Mouse (Mus musculus): ENCODE results near the gene Hist1h1d. TPM values are rescaled to one million over a fixed set of nuclear protein-coding genes. Genes with fewer than 3 reads are reported as not detected.
A peak's percentile ranks its signal among the peaks of the same experiment; 100 is the strongest.
"Not testable (repeated sequence)": the region's sequence is repeated elsewhere in the genome, so short reads cannot be mapped to it uniquely, and the experiment has no call there.

Hist1h1d gene
- polyA plus RNA-seq, 1 experiment from 2014 or later: 0.22 TPM

- Histone ChIP-seq H3K36me3 (ENCODE audit: insufficient read depth, low read length) (no peaks in the 10 kb centered on the region), H3K9me3 (replicated peaks; ENCODE audit: low read length) (no peaks in the 10 kb centered on the region), H3K4me1 (replicated peaks; ENCODE audit: insufficient read depth, low read length) (peaks cover 9% of the 10 kb centered on the region), H3K4me2 (ENCODE audit: low read length) (peak overlapping the region; percentile 70; the same call in 1 of the 2 replicates), H3K4me3 (replicated peaks; ENCODE audit: low read depth, low read length) (no peak overlapping the region), H3K27ac (peak overlapping the region; percentile 6; the same call in 1 of the 2 replicates), H3K9ac (ENCODE audit: low read depth, low read length) (no peak overlapping the region), H3K27me3 (ENCODE audit: insufficient read depth, low read length) (no peaks in the 10 kb centered on the region)
- 44% methylated on average over 5 of the region's 5 CpGs for WGBS
- no peak for TF ChIP-seq CTCF (IDR thresholded peaks at IDR 0.05; ENCODE audit: low read depth)
- ATAC-seq (replicated peaks; ENCODE audit: low FRiP score, low read depth) (no peak; the same call in 1 of the 2 replicates), DNase-seq (ENCODE audit: low spot score) (peak; percentile 77)
Observed at GRCm38 (mm10) chr13:23529005-23529404, 24.1 kb upstream of the Hist1h1d start.

- Histone ChIP-seq H3K9me3 (replicated peaks; ENCODE audit: low read length) (no peaks in the 10 kb centered on the region), H3K27me3 (ENCODE audit: insufficient read depth, low read length) (no peaks in the 10 kb centered on the region), H3K4me2 (ENCODE audit: low read length) (peak overlapping the region; percentile 70), H3K36me3 (ENCODE audit: insufficient read depth, low read length) (no peaks in the 10 kb centered on the region), H3K27ac (peak overlapping the region; percentile 97; the same call in 1 of the 2 replicates), H3K4me1 (replicated peaks; ENCODE audit: insufficient read depth, low read length) (peaks cover 9% of the 10 kb centered on the region), H3K9ac (ENCODE audit: low read depth, low read length) (no peak overlapping the region), H3K4me3 (replicated peaks; ENCODE audit: low read depth, low read length) (peak overlapping the region; percentile 49)
- no peak for TF ChIP-seq CTCF (IDR thresholded peaks at IDR 0.05; ENCODE audit: low read depth)
- ATAC-seq (replicated peaks; ENCODE audit: low FRiP score, low read depth) (no peak), DNase-seq (ENCODE audit: low spot score) (peak; percentile 37)
- WGBS: 12% methylated on average over 2 of the region's 2 CpGs
Observed at GRCm38 (mm10) chr13:23529480-23530165, 23.4 kb upstream of the Hist1h1d start.

DNA sequence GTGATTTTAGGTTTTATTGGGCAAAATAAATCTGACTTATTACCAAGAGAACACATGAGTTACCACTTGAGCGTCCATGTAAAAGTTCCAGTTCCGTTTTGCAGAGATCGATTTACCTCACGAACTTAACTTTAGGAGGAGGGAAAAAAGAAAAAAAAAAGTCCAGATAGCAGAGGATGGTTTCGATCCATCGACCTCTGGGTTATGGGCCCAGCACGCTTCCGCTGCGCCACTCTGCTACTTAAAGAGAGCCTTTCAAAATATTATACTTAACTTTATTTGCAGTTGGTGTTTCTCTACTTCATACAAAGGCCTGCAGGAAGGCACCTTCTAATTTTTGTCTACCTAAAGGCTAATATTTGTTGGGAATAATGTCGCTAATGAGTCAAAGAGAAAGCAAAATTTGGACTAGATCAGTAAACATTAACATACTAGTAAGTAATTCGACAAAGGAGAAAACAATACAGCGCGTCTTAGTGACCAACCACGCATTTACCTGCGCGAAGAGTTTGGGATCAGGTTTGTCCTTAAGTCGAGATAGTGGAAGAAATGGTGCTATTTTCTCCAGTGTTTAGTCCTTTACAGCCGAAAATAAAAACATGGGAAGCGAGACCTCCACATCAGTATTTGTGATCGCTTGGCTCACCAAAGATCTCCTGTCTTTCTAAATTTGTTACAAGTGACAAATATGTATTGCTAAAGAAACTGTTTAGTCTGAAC, 22.7 kb upstream of the Hist1h1d start:
- peaks cover 9% of the 10 kb centered on the region for H3K4me1 ChIP-seq (replicated peaks; ENCODE audit: insufficient read depth, low read length)
- no peaks in the 10 kb centered on the region for H3K27me3 ChIP-seq (ENCODE audit: insufficient read depth, low read length)
- no peaks in the 10 kb centered on the region for H3K9me3 ChIP-seq (replicated peaks; ENCODE audit: low read length)
- peak overlapping the region; percentile 78 for H3K9ac ChIP-seq (ENCODE audit: low read depth, low read length)
- no peak for ATAC-seq (replicated peaks; ENCODE audit: low FRiP score, low read depth)
- DNase-seq (ENCODE audit: low spot score): peak; percentile 72
- TF ChIP-seq CTCF (IDR thresholded peaks at IDR 0.05; ENCODE audit: low read depth): no peak
- H3K4me3 ChIP-seq (replicated peaks; ENCODE audit: low read depth, low read length): peak overlapping the region; percentile 49
- peak overlapping the region; percentile 70 for H3K4me2 ChIP-seq (ENCODE audit: low read length)
- no peaks in the 10 kb centered on the region for H3K36me3 ChIP-seq (ENCODE audit: insufficient read depth, low read length)
- peak overlapping the region; percentile 97 for H3K27ac ChIP-seq
- WGBS: under 1% methylated on average over 20 of the region's 20 CpGs

DNA sequence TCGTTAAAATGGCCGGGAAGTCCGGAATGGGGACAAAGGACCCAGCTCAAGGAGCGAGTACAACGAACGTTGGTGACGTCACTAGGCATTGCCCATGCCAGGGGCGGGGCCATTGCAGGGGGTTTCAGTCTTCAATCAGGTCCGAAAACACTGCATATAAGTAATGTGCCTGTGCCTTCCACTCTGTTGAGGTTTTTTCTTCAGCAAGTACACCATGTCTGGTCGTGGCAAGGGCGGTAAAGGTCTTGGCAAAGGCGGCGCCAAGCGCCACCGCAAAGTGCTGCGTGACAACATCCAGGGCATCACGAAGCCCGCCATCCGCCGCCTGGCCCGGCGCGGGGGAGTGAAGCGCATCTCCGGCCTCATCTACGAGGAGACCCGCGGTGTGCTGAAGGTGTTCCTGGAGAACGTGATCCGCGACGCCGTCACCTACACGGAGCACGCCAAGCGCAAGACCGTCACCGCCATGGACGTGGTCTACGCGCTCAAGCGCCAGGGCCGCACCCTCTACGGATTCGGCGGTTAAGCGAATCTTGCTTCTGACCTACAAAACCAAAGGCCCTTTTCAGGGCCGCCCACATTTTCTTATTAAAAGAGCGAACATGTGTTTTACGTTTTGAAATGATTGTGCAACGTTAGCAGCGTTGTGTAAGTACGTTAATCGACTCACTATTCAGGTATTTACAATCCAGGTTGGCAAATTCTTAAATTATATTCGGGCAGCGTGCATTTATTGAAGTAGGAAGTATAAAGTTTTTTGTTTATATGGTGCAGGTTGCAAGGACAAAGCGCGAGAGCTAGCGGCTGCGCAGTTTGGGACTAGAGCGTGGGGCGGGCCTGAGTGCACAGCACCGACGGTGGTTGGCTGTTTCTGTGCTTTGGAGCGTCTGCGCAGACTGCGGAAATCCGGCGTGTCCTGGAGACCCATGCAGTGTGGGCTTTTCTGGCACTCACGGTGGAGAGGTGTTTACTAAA, 21.9 kb upstream of the Hist1h1d start, which contains the start of gene Hist1h4h:
Gene Hist1h4h, plus strand, starts transcription at position 150 of the 975 bp plus-strand sequence.
- WGBS: under 1% methylated on average over 54 of the region's 70 CpGs

GRCm38 (mm10) chr13:23532262-23533075, 20.6 kb upstream of the Hist1h1d start:
- Histone ChIP-seq H3K9ac (ENCODE audit: low read depth, low read length) (peak overlapping the region; percentile 78; the same call in 1 of the 2 replicates), H3K4me2 (ENCODE audit: low read length) (peak overlapping the region; percentile 70), H3K27ac (peak overlapping the region; percentile 97), H3K27me3 (ENCODE audit: insufficient read depth, low read length) (no peaks in the 10 kb centered on the region), H3K4me1 (replicated peaks; ENCODE audit: insufficient read depth, low read length) (peaks cover 13% of the 10 kb centered on the region), H3K4me3 (replicated peaks; ENCODE audit: low read depth, low read length) (peak overlapping the region; percentile 49), H3K36me3 (ENCODE audit: insufficient read depth, low read length) (no peaks in the 10 kb centered on the region), H3K9me3 (replicated peaks; ENCODE audit: low read length) (no peaks in the 10 kb centered on the region)
- no peak for TF ChIP-seq CTCF (IDR thresholded peaks at IDR 0.05; ENCODE audit: low read depth)
- DNase-seq (ENCODE audit: low spot score) (no peak), ATAC-seq (replicated peaks; ENCODE audit: low FRiP score, low read depth) (no peak)
- WGBS: 12% methylated on average over 9 of the region's 9 CpGs

More for the DNA sequence above, 21.9 kb upstream of the Hist1h1d start, which contains the start of gene Hist1h4h:
- peak within 1 kb of the TSS; percentile 78 for H3K9ac ChIP-seq (ENCODE audit: low read depth, low read length)
- H3K4me2 ChIP-seq (ENCODE audit: low read length): peak within 1 kb of the TSS; percentile 70
- DNase-seq (ENCODE audit: low spot score): peak; percentile 98
- H3K4me1 ChIP-seq (replicated peaks; ENCODE audit: insufficient read depth, low read length): peaks cover 9% of the 10 kb centered on the region
- no peaks in the 10 kb centered on the region for H3K27me3 ChIP-seq (ENCODE audit: insufficient read depth, low read length)
- H3K4me3 ChIP-seq (replicated peaks; ENCODE audit: low read depth, low read length): peak within 1 kb of the TSS; percentile 49
- no peaks in the 10 kb centered on the region for H3K36me3 ChIP-seq (ENCODE audit: insufficient read depth, low read length)
- peak within 1 kb of the TSS; percentile 97 for H3K27ac ChIP-seq
- H3K9me3 ChIP-seq (replicated peaks; ENCODE audit: low read length): no peaks in the 10 kb centered on the region
- TF ChIP-seq CTCF (IDR thresholded peaks at IDR 0.05; ENCODE audit: low read depth): no peak
- ATAC-seq (replicated peaks; ENCODE audit: low FRiP score, low read depth): peak; percentile 84

- peak within 1 kb of the TSS; percentile 78 for H3K9ac ChIP-seq (ENCODE audit: low read depth, low read length)
- 1% methylated on average over 25 of the region's 53 CpGs for WGBS
- H3K27me3 ChIP-seq (ENCODE audit: insufficient read depth, low read length); H3K36me3 ChIP-seq (ENCODE audit: insufficient read depth, low read length); H3K9me3 ChIP-seq (replicated peaks; ENCODE audit: low read length): not testable (repeated sequence)
- peak within 1 kb of the TSS; percentile 97 for H3K27ac ChIP-seq
- ATAC-seq (replicated peaks; ENCODE audit: low FRiP score, low read depth): peak; percentile 16; the same call in 1 of the 2 replicates
- peak; percentile 97 for DNase-seq (ENCODE audit: low spot score)
- peaks cover 13% of the 10 kb centered on the region for H3K4me1 ChIP-seq (replicated peaks; ENCODE audit: insufficient read depth, low read length)
- H3K4me2 ChIP-seq (ENCODE audit: low read length): peak within 1 kb of the TSS; percentile 70
- H3K4me3 ChIP-seq (replicated peaks; ENCODE audit: low read depth, low read length): peak within 1 kb of the TSS; percentile 49
Observed at GRCm38 (mm10) chr13:23533560-23534367, 19.3 kb upstream of the Hist1h1d start, which contains the start of gene Hist1h2af. Gene Hist1h2af, plus strand, starts transcription at chr13:23533906.
